Mouse (Mus musculus) gastrocnemius, postnatal 36 days (tissue): ENCODE data around the gene Ttll1. TPM values are rescaled to one million over a fixed set of nuclear protein-coding genes. Genes with fewer than 3 reads are reported as not detected.

Experiments
- DNase-seq, 2 experiments: peaks; one replicate each; pipeline ENCODE4 v3.0.0; 2022
- intact Hi-C: fragments of 180-260 bp; cut with DNase I; formaldehyde crosslinking; loops from one replicate; pipeline ENCODE4 v1.15.1; 2025
- total RNA-seq, 2 experiments: library from RNA; stranded (reverse); gene quantifications; 2 replicates each; pipeline ENCODE4 v1.2.3; 2021

Gene Ttll1
- total RNA-seq, 2 experiments from 2014 or later: 3.1 to 3.5 TPM

DNA sequence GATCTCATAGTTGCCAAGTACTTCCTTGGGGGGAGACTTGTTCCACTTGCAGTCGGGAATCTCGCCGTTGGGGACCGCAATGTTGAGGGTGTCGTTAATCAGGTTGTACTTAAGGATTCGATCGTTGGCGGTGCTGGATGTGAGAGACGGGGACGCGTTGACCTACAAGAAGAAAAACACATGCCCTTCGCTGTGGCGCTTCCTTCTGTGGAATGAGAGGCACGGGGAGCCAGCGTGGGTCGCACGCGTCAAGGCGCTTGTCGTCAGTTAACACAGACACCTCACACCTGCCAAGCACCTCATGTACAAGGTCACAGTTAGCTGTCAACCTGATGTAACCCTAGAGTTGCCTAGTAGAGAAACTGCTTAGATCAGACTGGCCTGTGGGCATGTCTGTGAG lies 21.2 kb downstream of the Ttll1 start:
- intact Hi-C loops: no loop called here
- no peak for DNase-seq

DNA sequence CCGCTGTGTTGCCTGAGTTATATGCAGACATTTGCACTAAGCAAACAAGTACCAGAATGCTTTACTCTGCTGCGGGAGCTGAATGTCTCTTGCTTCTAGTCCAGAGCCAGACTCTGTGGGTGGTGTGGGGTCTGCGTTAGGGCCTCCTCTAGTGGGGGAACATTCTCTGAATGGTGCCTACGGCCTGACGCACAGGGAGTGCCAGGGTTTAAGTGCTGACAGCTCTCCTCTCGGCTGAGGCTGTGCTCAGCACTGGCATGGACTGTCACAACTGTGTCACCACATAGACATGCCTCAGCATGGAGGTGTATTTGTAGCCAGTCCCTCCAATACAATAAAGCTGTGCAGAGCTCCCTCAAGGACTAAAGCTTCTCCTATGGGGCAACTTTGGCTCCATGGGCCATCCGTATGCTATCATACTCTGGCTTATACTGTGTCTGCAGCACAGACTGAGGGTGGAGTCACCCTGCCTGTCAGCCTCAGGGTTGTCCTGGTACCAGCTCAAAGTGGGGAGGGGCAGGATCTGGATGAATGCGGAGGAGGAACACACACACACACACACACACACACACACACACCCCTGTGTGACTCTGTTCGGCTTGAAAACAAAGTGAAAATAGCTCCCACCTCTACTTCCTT lies 23.1 kb downstream of the Ttll1 start:
- intact Hi-C loops: no loop called here

DNA sequence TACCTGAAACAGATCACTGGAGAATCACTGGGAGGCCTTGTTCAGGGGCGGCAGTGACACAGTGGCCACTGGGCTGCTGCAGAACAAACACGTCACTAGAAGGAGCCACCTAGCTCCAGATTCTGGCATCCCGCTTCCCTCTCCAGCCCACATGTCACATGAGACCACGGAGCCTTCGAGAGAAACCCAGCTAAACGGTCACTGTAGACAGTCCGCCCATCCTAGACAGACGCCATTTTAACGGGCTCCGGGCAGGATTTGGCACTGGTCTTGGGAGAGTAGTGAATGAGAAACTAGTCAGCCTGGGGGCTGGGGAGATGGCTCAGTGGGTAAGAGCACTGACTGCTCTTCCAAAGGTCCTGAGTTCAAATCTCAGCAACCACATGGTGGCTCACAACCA lies 26.4 kb downstream of the Ttll1 start:
- intact Hi-C loops: no loop called here
- DNase-seq: no peak

More for the DNA sequence above, 23.1 kb downstream of the Ttll1 start:
- no peak for DNase-seq

DNA sequence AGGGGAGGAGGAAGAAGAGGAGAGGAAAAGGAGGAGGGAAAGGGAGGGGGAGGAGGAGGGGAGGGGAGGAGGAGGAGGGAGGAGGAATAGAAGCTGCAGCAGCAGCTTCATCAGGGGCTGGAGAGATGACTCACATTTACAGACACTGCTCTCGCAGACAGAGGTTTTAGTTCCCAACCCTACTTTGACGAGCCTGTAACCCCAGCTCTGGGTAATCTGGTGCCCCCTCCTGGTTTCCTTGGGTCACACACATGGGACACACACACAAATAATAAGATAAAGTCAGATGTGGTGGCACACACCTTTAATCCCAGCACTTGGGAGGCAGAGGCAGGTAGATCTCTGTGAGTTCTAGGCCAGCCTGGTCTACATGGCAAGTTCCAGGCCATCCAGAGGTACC lies 27.2 kb downstream of the Ttll1 start:
- intact Hi-C loops: no loop called here
- DNase-seq: no peak

DNA sequence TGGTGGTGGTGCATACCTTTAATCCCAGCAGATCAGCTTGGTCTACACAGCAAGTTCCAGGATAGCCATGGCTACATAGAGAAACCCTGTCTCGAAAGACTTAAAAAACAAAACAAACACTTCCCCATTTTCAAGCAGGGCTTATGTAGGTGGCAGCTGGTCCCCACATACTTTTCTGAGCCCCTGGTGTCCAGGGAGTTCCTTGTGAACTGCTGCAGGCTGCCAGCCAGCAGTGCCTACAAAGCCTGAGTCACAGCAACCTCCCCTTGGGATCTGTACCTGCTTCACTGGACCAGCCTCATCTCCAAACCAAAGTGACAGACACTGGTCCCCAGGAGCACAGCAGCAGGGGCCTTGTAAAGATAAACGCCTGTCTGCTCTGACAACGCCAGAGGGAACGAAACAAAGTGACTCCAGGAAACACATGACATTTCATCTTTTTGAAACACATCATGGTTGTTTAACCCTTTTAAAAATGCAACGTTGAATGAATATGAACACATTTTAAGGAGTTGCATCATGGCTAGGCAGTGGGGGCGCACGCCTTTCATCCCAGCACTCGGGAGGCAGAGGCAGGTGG lies 28.0 kb downstream of the Ttll1 start:
- DNase-seq: no peak
- intact Hi-C loops: no loop called here

DNA sequence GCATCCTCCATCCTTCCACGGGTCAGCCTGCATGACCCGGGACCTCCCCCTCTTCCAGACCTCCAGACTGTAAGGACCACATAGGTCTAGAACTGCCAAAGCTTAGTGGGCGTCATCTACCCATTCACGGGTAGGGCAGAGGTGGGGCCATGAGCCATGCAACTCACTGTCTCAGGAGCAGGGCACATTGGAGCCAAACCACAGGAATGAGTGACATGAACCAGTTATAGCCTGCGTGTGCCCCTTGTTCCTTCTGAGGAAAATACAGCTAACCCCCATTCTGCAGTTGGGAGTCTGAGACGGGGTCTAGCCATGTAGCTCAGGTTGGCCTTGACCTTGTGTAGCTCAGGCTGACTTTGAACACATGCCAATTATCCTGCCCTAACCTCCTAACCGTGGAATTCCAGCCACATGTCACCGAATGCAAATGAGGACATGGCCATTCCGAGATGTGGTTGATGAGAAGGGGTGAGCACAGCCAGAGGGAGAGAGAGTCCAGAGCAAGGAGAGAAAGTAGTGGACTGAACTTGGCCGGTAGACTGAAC lies 29.4 kb downstream of the Ttll1 start:
- intact Hi-C loops: no loop called here

DNA sequence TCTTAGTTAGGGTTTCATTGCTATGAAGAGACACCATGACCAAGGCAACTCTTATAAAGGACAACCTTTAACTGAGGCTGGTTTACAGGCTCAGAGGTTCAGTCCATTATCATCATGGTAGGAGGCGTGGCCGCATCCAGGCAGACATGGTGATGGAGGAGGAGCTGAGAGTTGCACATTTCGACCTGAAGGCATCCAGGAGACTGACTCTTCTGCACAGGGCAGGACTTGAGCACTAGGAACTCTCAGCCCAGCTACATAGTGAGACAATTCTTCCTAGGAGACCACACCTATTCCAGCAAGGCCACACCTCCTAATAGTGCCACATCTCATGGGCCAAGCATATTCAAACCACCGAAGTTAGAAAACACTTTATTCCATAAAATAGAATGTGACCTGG lies 30.9 kb downstream of the Ttll1 start:
- no peak for DNase-seq
- intact Hi-C loops: no loop called here

More for the DNA sequence above, 29.4 kb downstream of the Ttll1 start:
- no peak for DNase-seq

DNA sequence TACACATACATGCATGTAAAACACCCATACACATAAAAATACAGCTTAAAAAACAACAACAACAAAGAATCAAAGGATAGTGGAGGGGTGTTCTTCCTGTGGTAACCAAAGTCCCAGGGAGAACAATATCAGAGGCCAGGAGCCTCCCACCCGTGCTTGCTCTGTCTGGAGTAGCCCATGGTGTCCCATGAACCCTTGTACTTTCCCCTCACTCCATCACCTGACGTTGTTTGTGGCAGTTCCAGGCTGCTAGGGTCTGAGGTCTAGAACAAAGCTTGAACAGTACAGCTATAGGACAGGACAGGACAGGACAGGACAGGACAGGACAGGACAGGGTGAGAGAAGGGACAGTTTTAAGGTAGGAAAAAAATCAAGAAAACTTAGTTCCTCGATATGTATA lies 32.6 kb downstream of the Ttll1 start:
- intact Hi-C loops: no loop called here
- no peak for DNase-seq

DNA sequence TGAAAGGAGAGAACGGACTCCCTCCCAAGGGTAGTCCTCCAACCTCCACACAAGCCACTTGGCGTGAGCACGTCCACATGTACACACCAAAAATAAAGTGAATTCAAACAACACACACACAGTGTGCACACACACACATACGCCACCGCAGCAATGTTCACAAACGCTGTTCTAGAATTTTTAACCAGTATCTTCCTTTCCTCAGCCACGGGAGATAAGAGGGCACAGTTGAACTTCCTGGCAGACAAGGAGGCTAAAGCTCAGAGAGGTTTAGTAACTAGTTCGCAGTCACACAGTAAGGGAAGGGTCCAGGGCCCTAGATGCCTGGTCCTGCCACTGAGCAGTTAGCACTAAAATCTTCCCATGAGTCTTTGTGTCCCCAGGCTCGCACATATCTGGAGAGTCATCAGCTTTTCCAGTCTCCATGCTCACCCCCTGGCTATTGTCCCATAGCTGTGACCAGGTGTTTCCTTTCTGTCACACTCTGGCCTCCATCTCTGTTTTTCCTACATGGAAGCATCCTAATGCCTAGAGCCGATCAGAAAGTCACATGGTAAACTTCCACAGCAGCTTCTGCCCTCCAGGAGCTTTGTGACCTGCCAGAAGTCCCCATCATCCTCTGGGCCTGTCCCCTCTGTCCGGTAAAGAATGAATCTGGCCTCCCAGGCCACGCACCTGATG lies 34.0 kb downstream of the Ttll1 start:
- intact Hi-C loops: no loop called here
- DNase-seq: no peak

DNA sequence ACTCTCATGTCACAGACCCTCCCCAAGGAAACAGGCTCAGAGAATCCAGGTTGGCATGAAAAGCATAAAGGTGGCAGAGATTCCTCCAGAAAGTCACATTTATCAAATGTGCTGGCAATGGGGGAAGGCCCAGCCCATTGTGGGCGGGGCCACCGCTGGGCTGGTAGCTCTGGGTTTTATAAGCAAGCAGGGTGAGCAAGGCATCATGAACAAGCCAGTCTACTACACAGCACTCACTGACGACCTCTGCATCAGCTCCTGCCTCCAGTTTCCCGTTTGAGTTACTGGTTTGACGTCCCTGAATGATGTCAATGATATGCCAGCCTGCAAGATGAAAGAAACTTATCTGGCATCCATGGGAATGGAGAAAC lies 36.2 kb downstream of the Ttll1 start:
- intact Hi-C loops: no loop called here
- no peak for DNase-seq

DNA sequence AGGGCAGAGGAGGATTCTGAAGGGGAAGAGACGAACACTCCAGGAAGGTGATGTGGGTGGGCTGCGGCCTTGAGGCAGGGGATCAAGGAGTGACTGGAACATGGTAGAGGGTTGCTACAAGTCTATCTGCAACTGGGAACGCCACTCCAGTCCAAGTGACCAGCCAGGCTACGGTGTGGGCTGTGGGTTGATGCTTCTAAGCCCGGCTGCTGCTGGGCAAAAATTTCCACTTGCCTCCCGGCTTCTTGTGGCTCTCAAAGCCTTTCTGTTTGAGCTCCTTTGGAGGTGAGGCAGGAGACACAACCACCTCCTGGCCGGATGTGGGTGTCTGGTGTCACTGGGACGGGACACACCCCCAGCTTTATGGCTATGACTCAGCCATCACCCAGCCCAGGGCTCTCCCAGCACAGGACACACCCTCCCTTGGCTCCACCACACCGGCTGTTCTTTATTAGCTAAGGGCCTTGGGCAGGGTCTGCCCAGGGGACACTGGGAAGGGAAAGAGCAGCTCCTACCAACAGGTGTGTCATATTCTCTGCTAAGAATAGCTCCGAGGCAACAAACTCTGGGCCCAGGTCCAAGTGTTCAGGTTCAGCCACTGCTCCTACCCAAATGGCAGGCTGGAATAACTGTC lies 36.7 kb downstream of the Ttll1 start:
- peak; percentile 57 to 65 for DNase-seq
- intact Hi-C loops: no loop called here

DNA sequence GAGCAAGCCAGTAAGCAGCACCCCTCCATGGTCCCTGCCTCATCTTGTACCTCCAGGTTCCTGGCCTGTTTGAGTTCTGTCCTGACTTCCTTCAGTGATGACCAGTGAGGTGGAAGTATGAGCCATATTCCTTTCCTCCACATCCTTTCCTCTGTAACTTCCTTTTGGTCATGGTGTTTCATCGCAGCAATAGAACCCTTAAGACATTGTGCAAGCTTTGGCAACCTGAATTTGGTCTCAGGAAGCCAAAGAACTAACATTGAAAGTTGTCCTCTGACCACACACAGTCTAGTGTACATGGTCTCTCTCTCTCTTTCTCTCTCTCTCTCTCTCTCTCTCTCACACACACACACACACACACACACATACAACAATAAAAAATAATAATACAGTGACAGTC lies 37.4 kb downstream of the Ttll1 start:
- no peak for DNase-seq
- intact Hi-C loops: no loop called here

DNA sequence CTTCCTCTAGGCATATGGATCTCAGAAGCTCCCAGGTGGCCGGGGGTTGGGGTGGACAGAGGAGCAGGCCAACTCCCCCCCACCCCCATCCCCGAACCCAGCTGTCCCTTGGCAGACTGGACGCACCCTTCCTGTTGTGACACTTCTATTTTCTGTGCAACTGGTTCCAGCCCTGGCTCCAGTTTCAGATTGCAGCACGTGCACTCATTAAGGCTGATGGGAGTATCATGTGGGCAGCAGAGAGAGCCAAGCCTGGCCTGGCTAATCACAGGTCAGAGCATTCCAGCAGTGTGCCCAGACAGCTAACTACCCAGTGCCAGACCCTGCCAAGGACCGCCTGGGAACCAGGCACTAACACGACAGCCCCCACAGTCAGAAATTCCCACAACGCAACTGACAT lies 39.2 kb downstream of the Ttll1 start:
- intact Hi-C loops: no loop called here
- DNase-seq: peak in 1 of 2 experiments; percentile 41

DNA sequence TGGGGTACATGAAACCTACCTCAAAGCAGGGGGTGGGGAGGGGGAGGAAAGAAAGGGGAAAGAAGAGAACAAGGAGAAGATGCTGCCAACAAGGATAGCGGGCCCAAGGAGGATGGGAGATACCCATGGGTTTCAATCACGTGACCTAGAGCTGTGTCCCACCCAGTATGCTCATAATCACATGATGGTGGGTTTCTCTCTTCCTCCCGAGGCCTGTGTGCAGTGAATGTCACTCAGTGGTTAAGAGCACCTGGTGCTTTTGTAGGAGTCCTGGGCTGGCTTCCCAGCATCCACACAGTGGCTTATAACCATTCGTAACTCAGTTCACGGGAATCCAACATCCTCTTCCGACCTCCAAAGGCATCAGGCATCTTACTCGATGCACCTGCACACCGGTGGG lies 40.2 kb downstream of the Ttll1 start:
- no peak for DNase-seq
- intact Hi-C loops: no loop called here

DNA sequence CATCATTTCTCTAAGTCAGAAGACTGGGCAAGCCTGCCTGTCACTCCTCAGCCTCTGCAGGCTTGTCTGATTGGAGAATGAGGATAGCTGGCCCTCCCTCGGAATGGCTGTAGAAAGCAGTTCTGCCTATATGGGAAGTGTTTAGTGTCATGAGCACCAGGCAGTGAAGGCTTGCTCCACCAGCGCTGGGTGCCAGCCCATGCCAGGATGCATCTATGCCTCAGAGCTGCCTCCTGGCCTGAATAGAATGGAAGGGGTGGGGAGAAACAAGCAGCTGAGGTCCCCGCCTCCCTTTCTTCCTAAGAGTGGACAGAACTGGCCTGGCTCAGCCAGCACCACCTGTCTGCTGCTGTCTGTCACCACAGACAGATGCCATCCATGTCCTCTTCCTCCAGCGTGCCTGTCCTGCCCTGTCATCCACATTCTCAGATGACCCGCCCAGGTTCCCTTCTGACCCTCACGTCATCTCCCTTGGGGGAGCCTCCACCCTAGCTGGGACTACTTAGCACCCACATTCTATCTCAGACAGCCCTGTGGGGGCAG lies 41.3 kb downstream of the Ttll1 start:
- intact Hi-C loops: loop anchor here (10.0 kb wide), 1 partner anchor 55 kb away; no protein-coding TSS in a partner anchor
- no peak for DNase-seq

DNA sequence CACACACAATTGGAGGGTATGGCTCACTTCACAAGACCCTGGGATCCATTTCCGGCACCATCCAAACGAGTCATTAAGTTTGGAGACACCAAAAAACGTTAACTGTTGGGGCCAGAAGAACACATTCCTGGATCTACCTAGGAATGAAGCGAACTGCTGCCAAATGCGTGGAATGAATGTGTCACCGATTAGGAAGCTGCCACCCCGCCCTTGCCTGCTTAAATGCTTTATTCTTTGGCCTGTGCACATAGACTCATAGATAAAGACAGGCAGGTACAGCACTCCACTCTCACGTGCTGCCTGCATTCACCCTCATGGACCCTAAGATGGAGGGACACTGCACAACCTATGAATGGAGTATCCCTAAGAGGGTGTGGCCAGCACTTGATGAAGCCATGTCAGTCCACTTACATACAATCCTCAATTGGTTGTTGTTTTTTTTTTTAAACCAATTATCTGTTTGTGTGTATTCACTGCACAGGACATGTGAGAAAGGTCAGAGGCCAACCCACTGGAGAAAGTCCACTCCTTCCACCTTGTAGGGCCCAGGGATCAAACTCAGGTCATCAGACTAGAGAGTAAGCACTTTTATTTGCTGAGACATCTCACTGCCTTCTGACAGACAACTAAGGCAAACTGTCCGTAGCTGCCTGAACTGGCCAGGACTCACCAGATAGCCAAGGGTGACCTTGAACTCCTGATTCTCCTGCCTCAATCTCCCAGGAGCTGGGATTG lies 43.3 kb downstream of the Ttll1 start:
- intact Hi-C loops: loop anchor here (10.0 kb wide), 1 partner anchor 53 kb away; no protein-coding TSS in a partner anchor
- DNase-seq: no peak

DNA sequence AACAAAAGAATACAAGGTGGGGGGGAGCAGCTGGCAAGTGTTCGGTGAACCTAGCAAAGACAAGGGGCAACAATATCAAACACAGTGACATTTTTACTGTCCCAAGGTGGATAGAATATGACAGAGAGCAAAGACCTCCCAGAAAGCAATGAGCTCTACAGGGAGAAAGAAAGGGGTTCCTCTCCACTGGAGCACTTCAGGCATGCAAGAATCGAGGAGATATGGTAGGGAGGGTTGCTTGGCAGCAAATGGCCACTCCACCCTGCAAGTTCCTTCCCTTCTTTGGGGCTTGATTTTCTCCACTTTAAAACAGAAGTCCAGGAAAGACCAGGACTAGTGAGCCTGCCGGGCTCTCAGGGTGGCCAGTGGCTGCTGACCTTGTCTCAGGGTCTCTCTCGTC lies 44.4 kb downstream of the Ttll1 start:
- DNase-seq: no peak
- intact Hi-C loops: loop anchor here (10.0 kb wide), 1 partner anchor 52 kb away; no protein-coding TSS in a partner anchor

DNA sequence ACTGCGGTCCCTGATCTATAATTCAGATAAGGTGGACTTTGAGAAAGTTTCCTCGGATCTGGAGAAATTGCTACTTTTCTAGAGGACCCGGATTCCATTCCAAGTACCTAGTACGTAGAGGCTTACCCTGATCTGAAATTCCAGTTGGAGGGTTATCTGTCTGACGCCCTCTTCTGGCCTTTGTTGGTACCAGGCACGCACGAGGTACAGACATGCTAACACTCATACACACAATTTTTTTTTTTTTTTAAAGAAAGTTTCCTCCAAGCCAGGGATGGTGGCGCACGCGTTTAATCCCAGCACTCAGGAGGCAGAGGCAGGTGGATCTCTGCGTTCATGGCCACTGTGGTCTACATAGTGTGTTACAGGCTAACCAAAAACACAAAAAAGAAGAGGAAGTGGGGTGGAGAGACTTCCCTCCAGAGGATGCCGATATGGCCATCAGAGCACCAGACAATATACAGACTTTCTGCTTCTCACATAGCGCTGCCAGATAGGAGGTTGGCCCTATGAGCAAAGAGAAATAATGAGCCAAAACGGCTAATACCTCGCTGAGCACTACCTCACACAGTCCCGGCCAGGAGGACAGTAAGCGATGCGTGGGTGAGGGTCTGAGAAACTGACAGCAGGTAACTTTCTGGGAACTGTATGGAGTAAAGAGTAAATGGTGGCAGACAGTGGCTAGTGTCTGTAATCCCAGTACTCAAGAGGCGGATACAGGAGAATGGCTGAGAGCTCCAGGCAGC lies 45.6 kb downstream of the Ttll1 start:
- no peak for DNase-seq
- intact Hi-C loops: loop anchor here (10.0 kb wide), 1 partner anchor 50 kb away; no protein-coding TSS in a partner anchor
